Mouse (Mus musculus): ENCODE measurements around the gene Tgfb3.

- TF ChIP-seq POLR2AphosphoS5 (IDR thresholded peaks at IDR 0.05; ENCODE audit: borderline replicate concordance, low read depth, low read length), result no peak
- no peak for TF ChIP-seq GATA1 (IDR thresholded peaks at IDR 0.05; ENCODE audit: low read depth, low read length)
- TF ChIP-seq TCF12 (IDR thresholded peaks at IDR 0.05; ENCODE audit: low read depth, low read length), result no peak
- no peak for TF ChIP-seq CTCF (IDR thresholded peaks at IDR 0.05 in 2 of 3, conservative IDR thresholded peaks at IDR 0.05 in 1 of 3; ENCODE audit: control insufficient read depth in 1 of 3, insufficient read depth in 1 of 3, low read depth in 2 of 3, low read length in 3 of 3, poor library complexity in 1 of 3, severe bottlenecking in 1 of 3)
- no peak for TF ChIP-seq POLR2A (IDR thresholded peaks at IDR 0.05; ENCODE audit: control insufficient read depth in 1 of 2, insufficient read depth in 1 of 2, low read depth in 1 of 2, low read length in 2 of 2, poor library complexity in 1 of 2)
- TF ChIP-seq MAX (IDR thresholded peaks at IDR 0.05; ENCODE audit: low read length), result no peak
- no peak for TF ChIP-seq EP300 (IDR thresholded peaks at IDR 0.05; ENCODE audit: low read depth in 1 of 2, low read length in 2 of 2)
- TF ChIP-seq ZC3H11A (IDR thresholded peaks at IDR 0.05; ENCODE audit: low read depth, low read length), result no peak
- no peak for TF ChIP-seq NRF1 (IDR thresholded peaks at IDR 0.05; ENCODE audit: insufficient read depth, low read depth, low read length, poor library complexity, severe bottlenecking)
- no peak for TF ChIP-seq ZKSCAN1 (IDR thresholded peaks at IDR 0.05; ENCODE audit: low read depth, low read length)
- no peak for TF ChIP-seq TBP (IDR thresholded peaks at IDR 0.05; ENCODE audit: low read depth, low read length)
- no peak for TF ChIP-seq MYB (IDR thresholded peaks at IDR 0.05; ENCODE audit: low read depth, low read length)
Measured at GRCm38 (mm10) chr12:86076321-86076901, 2.4 kb downstream of the Tgfb3 start.

All from MEL (cell line).